Mouse (Mus musculus) heart, postnatal 0 days (tissue): Measurements from ENCODE around the gene Wfikkn2. TPM values are rescaled to one million over a fixed set of nuclear protein-coding genes. Genes with fewer than 3 reads are reported as not detected.

Experiments used
- ATAC-seq: fragments of 200-750 bp; cut with Nextera tagmentation; 2 replicates; pipeline ENCODE4 v1.8.0; 2017; ENCODE audit warnings: low read depth, moderate number of reproducible peaks, moderate library complexity; ENCODE audit not compliant: insufficient read depth
- DNase-seq: peaks from one replicate; pipeline ENCODE4 v3.0.0-alpha.2; 2016; ENCODE audit warnings: low spot score
- H3K27ac ChIP-seq: fragments of 300-500 bp; sonication (generic); 2 replicates; pipeline ENCODE4 v1.5.1; 2014; ENCODE audit warnings: low read depth, mild to moderate bottlenecking
- H3K27me3 ChIP-seq: fragments of 300-500 bp; sonication (generic); 2 replicates; pipeline ENCODE4 v1.6.1; 2014; ENCODE audit warnings: low read length, mixed read lengths; ENCODE audit not compliant: control insufficient read depth, insufficient read depth
- H3K36me3 ChIP-seq: fragments of 300-500 bp; sonication (generic); replicated peaks from 2 replicates; pipeline ENCODE4 v1.6.1; 2014; ENCODE audit warnings: low read length, mixed read lengths; ENCODE audit not compliant: control insufficient read depth, insufficient read depth
- H3K4me1 ChIP-seq: fragments of 300-500 bp; sonication (generic); 2 replicates; pipeline ENCODE4 v1.6.1; 2014; ENCODE audit warnings: antibody characterized with exemption; ENCODE audit not compliant: control insufficient read depth, insufficient read depth
- H3K4me2 ChIP-seq: fragments of 300-500 bp; sonication (generic); 2 replicates; pipeline ENCODE4 v1.6.1; 2014; ENCODE audit warnings: low read depth, mild to moderate bottlenecking, low read length, moderate library complexity
- H3K4me3 ChIP-seq: fragments of 300-500 bp; sonication (generic); 2 replicates; pipeline ENCODE4 v1.5.1; 2014; ENCODE audit warnings: low read depth, low read length
- H3K9ac ChIP-seq: fragments of 300-500 bp; sonication (generic); replicated peaks from 2 replicates; pipeline ENCODE4 v1.6.1; 2014; ENCODE audit warnings: low read depth, low read length, mixed read lengths
- H3K9me3 ChIP-seq: fragments of 300-500 bp; sonication (generic); replicated peaks from 2 replicates; pipeline ENCODE4 v1.6.1; 2016; ENCODE audit warnings: low read length; ENCODE audit not compliant: control insufficient read depth
- CTCF ChIP-seq: IDR thresholded peaks from 2 replicates; pipeline ENCODE4 v1.5.1; 2016; ENCODE audit warnings: antibody characterized with exemption, control low read depth, low read depth
- EP300 ChIP-seq: IDR thresholded peaks from 2 replicates; pipeline ENCODE4 v1.6.1; 2016; ENCODE audit warnings: antibody characterized with exemption, low read depth
- WGBS: fragments of 180-500 bp; shearing (Covaris S2); extraction: QIAGEN DNeasy Blood & Tissue Kit; methylation state at CpG from one replicate; pipeline ENCODE4 v1.1.7; 2014; 5-methylcytosine and 5-hydroxymethylcytosine counted together
- polyA plus RNA-seq: library from polyadenylated mRNA; unstranded; fragments of >200 nt; fragmentation: Nextera tagmentation; extraction: Ambion mirVana; gene quantifications from 2 replicates; pipeline ENCODE4 v1.2.1, GENCODE M21; 2015
- total RNA-seq: library from RNA; depleted of rRNA; stranded (reverse); fragments of >200 nt; gene quantifications from 2 replicates; pipeline ENCODE4 v1.2.3, GENCODE M21; 2014; ENCODE audit warnings: low replicate concordance

The Wfikkn2 gene
- total and polyA plus RNA-seq, 2 experiments from 2014 or later = 0.76 to 1.6 TPM

- Histone ChIP-seq H3K9me3 (no peaks in the 10 kb centered on the region), H3K4me3 (no peak overlapping the region), H3K27me3 (no peaks in the 10 kb centered on the region), H3K4me2 (no peak overlapping the region), H3K27ac (no peak overlapping the region), H3K4me1 (no peaks in the 10 kb centered on the region), H3K36me3 (no peaks in the 10 kb centered on the region), H3K9ac (no peak overlapping the region)
- ATAC-seq = no peak
- WGBS = 44% methylated on average over 14 of the region's 14 CpGs
- DNase-seq = peak; percentile 39
- TF ChIP-seq EP300 (no peak), CTCF (no peak)
Observed at GRCm38 (mm10) chr11:94257987-94258386, 12.2 kb upstream of the Wfikkn2 start.

GRCm38 (mm10) chr11:94255733-94256132 is 9.9 kb upstream of the Wfikkn2 start:
- Histone ChIP-seq H3K9ac (no peak overlapping the region), H3K4me3 (no peak overlapping the region), H3K4me1 (no peaks in the 10 kb centered on the region), H3K27me3 (no peaks in the 10 kb centered on the region), H3K4me2 (no peak overlapping the region), H3K9me3 (no peaks in the 10 kb centered on the region), H3K27ac (no peak overlapping the region), H3K36me3 (no peaks in the 10 kb centered on the region)
- ATAC-seq (no peak), DNase-seq (no peak)
- WGBS = 65% methylated on average over 5 of the region's 5 CpGs
- no peak for TF ChIP-seq EP300
- TF ChIP-seq CTCF = no peak

GRCm38 (mm10) chr11:94253691-94254090 is 7.9 kb upstream of the Wfikkn2 start:
- no peaks in the 10 kb centered on the region for H3K36me3 ChIP-seq
- H3K27ac ChIP-seq = no peak overlapping the region
- no peaks in the 10 kb centered on the region for H3K4me1 ChIP-seq
- H3K4me2 ChIP-seq = no peak overlapping the region
- TF ChIP-seq CTCF = no peak
- no peak for TF ChIP-seq EP300
- no peaks in the 10 kb centered on the region for H3K27me3 ChIP-seq
- ATAC-seq = no peak
- 78% methylated on average over 10 of the region's 10 CpGs for WGBS
- DNase-seq = no peak
- no peak overlapping the region for H3K4me3 ChIP-seq
- no peak overlapping the region for H3K9ac ChIP-seq
- H3K9me3 ChIP-seq = no peaks in the 10 kb centered on the region

- no peak overlapping the region for H3K27ac ChIP-seq
- no peak overlapping the region for H3K4me3 ChIP-seq
- WGBS = 72% methylated on average over 9 of the region's 9 CpGs
- no peak for DNase-seq
- H3K4me2 ChIP-seq = no peak overlapping the region
- no peak overlapping the region for H3K9ac ChIP-seq
- ATAC-seq = no peak
- TF ChIP-seq EP300 = no peak
- TF ChIP-seq CTCF = no peak
- no peaks in the 10 kb centered on the region for H3K36me3 ChIP-seq
- no peaks in the 10 kb centered on the region for H3K4me1 ChIP-seq
- no peaks in the 10 kb centered on the region for H3K9me3 ChIP-seq
- no peaks in the 10 kb centered on the region for H3K27me3 ChIP-seq
Observed at GRCm38 (mm10) chr11:94253156-94253555, 7.4 kb upstream of the Wfikkn2 start.

- Histone ChIP-seq H3K36me3 (no peaks in the 10 kb centered on the region), H3K27ac (no peak overlapping the region), H3K9me3 (no peaks in the 10 kb centered on the region), H3K27me3 (0 out of 2 replicates have a peak, but pooled peaks cover 4% of the 10 kb centered on the region), H3K4me3 (no peak overlapping the region), H3K4me2 (no peak overlapping the region), H3K9ac (no peak overlapping the region), H3K4me1 (peaks cover 12% of the 10 kb centered on the region; the same call in 1 of the 2 replicates)
- ATAC-seq (no peak), DNase-seq (no peak)
- WGBS = 66% methylated on average over 8 of the region's 8 CpGs
- TF ChIP-seq EP300 = no peak
- TF ChIP-seq CTCF = no peak
Observed at GRCm38 (mm10) chr11:94246789-94247061, 920 bp upstream of the Wfikkn2 start.

GRCm38 (mm10) chr11:94244385-94244784 is 1.4 kb downstream of the Wfikkn2 start:
- H3K27me3 ChIP-seq = 0 out of 2 replicates have a peak, but pooled peaks cover 4% of the 10 kb centered on the region
- H3K27ac ChIP-seq = no peak overlapping the region
- WGBS = 70% methylated on average over 9 of the region's 9 CpGs
- no peaks in the 10 kb centered on the region for H3K9me3 ChIP-seq
- TF ChIP-seq EP300 = no peak
- no peak overlapping the region for H3K9ac ChIP-seq
- H3K4me3 ChIP-seq = no peak overlapping the region
- H3K4me2 ChIP-seq = no peak overlapping the region
- no peaks in the 10 kb centered on the region for H3K36me3 ChIP-seq
- ATAC-seq (no peak), DNase-seq (no peak)
- peaks cover 12% of the 10 kb centered on the region; the same call in 1 of the 2 replicates for H3K4me1 ChIP-seq
